Mouse (Mus musculus): Measurements from ENCODE around the gene Gtpbp6. TPM values are rescaled to one million over a fixed set of nuclear protein-coding genes. Genes with fewer than 3 reads are reported as not detected.
"Not testable (repeated sequence)": the region's sequence is repeated elsewhere in the genome, so short reads cannot be mapped to it uniquely, and the experiment has no call there.

The Gtpbp6 gene
- polyA plus RNA-seq, 1 experiment, result 301 TPM

DNA sequence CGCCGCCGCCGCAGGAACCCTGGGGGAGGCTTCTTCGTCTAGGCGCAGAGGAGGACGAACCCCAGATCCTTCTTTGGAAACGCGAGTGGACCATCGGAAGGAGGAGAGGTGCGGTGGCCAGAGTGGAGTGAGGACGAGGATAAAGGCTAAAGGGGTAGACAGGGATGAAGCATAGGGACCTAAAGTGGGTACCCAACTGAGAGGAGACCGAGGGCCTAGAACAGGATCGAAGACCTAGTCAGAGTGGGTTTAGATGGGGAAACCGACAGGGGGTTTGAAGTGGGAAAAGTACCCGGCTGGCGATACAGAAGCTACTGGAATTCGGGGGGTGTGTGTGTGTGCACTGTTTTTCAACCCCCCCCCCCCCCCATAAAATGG lies 28.1 kb upstream of the Gtpbp6 start:
- peak overlapping the region; percentile 60 for H3K27ac ChIP-seq (ENCODE audit: control insufficient read depth, insufficient read depth, low read length)
- no peak for TF ChIP-seq POLR2A (IDR thresholded peaks at IDR 0.05; ENCODE audit: control insufficient read depth, extremely low read depth, insufficient read depth, low read length, poor library complexity)
- peak; percentile 8; the same call in 1 of the 2 replicates for TF ChIP-seq CTCF (IDR thresholded peaks at IDR 0.05; ENCODE audit: borderline replicate concordance, control insufficient read depth, extremely low read depth, insufficient read depth, low read length, poor library complexity)
- no peaks in the 10 kb centered on the region for H3K27me3 ChIP-seq (ENCODE audit: control insufficient read depth, insufficient read depth, low read length)
- DNase-seq, result no peak
- 4% methylated on average over 18 of the region's 18 CpGs for WGBS
- peaks cover 10% of the 10 kb centered on the region for H3K36me3 ChIP-seq (ENCODE audit: control insufficient read depth, insufficient read depth, low read length)
- peak overlapping the region; percentile 99 for H3K4me3 ChIP-seq (ENCODE audit: control insufficient read depth, insufficient read depth, low read length)
- no peaks in the 10 kb centered on the region; the same call in 1 of the 2 replicates for H3K4me1 ChIP-seq (replicated peaks; ENCODE audit: control insufficient read depth, insufficient read depth, low read length)

DNA sequence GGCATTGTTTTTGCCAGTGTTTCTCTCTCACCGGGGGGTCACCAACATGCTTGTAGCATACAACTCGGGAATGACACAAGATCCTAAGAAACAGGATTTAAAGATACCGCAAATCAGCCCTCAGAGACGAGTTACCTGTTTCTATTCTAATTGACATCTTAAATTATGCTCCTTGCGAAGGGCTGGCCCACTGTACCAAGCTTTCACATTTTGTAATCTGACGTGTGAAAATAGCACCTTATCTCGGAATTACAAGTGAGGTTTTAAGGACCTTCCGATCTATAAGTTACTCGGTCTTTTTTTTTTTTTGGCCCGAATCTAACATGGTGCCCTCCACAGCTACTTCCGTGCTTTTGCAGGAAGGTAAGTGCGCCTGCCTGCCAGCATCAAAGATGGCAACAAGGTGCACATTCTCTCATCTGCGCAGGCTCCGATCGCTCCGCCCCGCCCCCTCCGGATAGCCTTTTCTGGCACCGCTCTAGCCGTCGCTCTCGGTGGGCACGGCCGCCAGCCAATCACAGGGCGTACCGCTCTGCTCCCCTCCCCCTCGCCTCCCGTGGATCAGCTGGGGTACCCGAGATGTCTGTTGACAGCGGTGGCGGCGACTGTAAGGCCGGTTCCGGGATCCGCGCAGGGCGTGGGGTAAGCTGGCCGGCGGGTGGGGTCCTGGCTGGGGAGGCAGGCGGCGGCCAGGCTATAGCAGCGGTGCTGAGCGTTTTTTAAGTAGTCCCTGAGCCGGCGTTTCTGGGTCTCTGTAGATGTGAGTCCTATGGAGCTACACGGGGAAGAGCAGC lies 27.5 kb upstream of the Gtpbp6 start, which contains the start of gene Chfr:
Gene Chfr, plus strand, starts transcription at position 550 of the 794 bp plus-strand sequence.
- no peaks in the 10 kb centered on the region; the same call in 1 of the 2 replicates for H3K4me1 ChIP-seq (replicated peaks; ENCODE audit: control insufficient read depth, insufficient read depth, low read length)
- TF ChIP-seq CTCF (IDR thresholded peaks at IDR 0.05; ENCODE audit: borderline replicate concordance, control insufficient read depth, extremely low read depth, insufficient read depth, low read length, poor library complexity), result peak; percentile 17; the same call in 1 of the 2 replicates
- peak; percentile 86 for TF ChIP-seq POLR2A (IDR thresholded peaks at IDR 0.05; ENCODE audit: control insufficient read depth, extremely low read depth, insufficient read depth, low read length, poor library complexity)
- H3K36me3 ChIP-seq (ENCODE audit: control insufficient read depth, insufficient read depth, low read length), result peaks cover 4% of the 10 kb centered on the region
- H3K27ac ChIP-seq (ENCODE audit: control insufficient read depth, insufficient read depth, low read length), result peak within 1 kb of the TSS; percentile 60
- WGBS, result 4% methylated on average over 46 of the region's 46 CpGs
- peak within 1 kb of the TSS; percentile 99 for H3K4me3 ChIP-seq (ENCODE audit: control insufficient read depth, insufficient read depth, low read length)
- peak; percentile 99 for DNase-seq
- H3K27me3 ChIP-seq (ENCODE audit: control insufficient read depth, insufficient read depth, low read length), result no peaks in the 10 kb centered on the region

- H3K27ac ChIP-seq (ENCODE audit: control insufficient read depth, insufficient read depth, low read length); H3K4me1 ChIP-seq (replicated peaks; ENCODE audit: control insufficient read depth, insufficient read depth, low read length); H3K27me3 ChIP-seq (ENCODE audit: control insufficient read depth, insufficient read depth, low read length); DNase-seq; H3K4me3 ChIP-seq (ENCODE audit: control insufficient read depth, insufficient read depth, low read length): not testable (repeated sequence)
- 97% methylated on average over 3 of the region's 3 CpGs for WGBS
- H3K36me3 ChIP-seq (ENCODE audit: control insufficient read depth, insufficient read depth, low read length), result peaks cover 10% of the 10 kb centered on the region
Measured at GRCm38 (mm10) chr5:110122380-110122779, 14.4 kb upstream of the Gtpbp6 start.

- peak; percentile 83 for DNase-seq
- 3% methylated on average over 12 of the region's 12 CpGs for WGBS
- TF ChIP-seq CTCF (IDR thresholded peaks at IDR 0.05; ENCODE audit: borderline replicate concordance, control insufficient read depth, extremely low read depth, insufficient read depth, low read length, poor library complexity) (no peak), POLR2A (IDR thresholded peaks at IDR 0.05; ENCODE audit: control insufficient read depth, extremely low read depth, insufficient read depth, low read length, poor library complexity) (no peak)
Measured at GRCm38 (mm10) chr5:110109991-110110441, 2.0 kb upstream of the Gtpbp6 start, which contains the start of gene Zfp605. Zfp605 (plus strand) TSS chr5:110110092.

DNA sequence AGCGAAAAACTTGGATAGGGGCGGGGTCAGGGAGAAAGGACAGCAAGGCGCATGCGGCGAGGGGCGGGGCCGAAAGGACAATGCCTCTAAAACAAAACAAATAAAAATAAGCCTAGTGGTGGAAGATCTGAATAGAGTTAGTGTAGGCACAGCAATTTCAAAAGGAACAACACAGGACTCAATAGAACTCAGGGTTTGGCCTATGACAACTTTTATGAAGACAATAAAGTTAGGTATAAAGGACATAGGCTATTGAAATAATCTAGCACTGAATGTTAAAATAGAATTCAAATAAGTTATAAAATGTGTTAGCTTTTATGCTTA lies 270 bp upstream of the Gtpbp6 start:
- Histone ChIP-seq H3K36me3 (ENCODE audit: control insufficient read depth, insufficient read depth, low read length) (peaks cover 8% of the 10 kb centered on the region; the same call in 1 of the 2 replicates), H3K4me1 (replicated peaks; ENCODE audit: control insufficient read depth, insufficient read depth, low read length) (peaks cover 13% of the 10 kb centered on the region), H3K4me3 (ENCODE audit: control insufficient read depth, insufficient read depth, low read length) (peak overlapping the region; percentile 93), H3K27ac (ENCODE audit: control insufficient read depth, insufficient read depth, low read length) (peak overlapping the region; percentile 28; the same call in 1 of the 2 replicates), H3K27me3 (ENCODE audit: control insufficient read depth, insufficient read depth, low read length) (no peaks in the 10 kb centered on the region)
- TF ChIP-seq CTCF (IDR thresholded peaks at IDR 0.05; ENCODE audit: borderline replicate concordance, control insufficient read depth, extremely low read depth, insufficient read depth, low read length, poor library complexity) (no peak), POLR2A (IDR thresholded peaks at IDR 0.05; ENCODE audit: control insufficient read depth, extremely low read depth, insufficient read depth, low read length, poor library complexity) (no peak)
- WGBS, result 0% methylated on average over 7 of the region's 7 CpGs
- no peak for DNase-seq

More at GRCm38 (mm10) chr5:110109991-110110441, 2.0 kb upstream of the Gtpbp6 start, which contains the start of gene Zfp605:
- Histone ChIP-seq H3K4me3 (ENCODE audit: control insufficient read depth, insufficient read depth, low read length) (peak within 1 kb of the TSS; percentile 75), H3K27ac (ENCODE audit: control insufficient read depth, insufficient read depth, low read length) (peak within 1 kb of the TSS; percentile 57), H3K4me1 (replicated peaks; ENCODE audit: control insufficient read depth, insufficient read depth, low read length) (peaks cover 13% of the 10 kb centered on the region), H3K27me3 (ENCODE audit: control insufficient read depth, insufficient read depth, low read length) (no peaks in the 10 kb centered on the region), H3K36me3 (ENCODE audit: control insufficient read depth, insufficient read depth, low read length) (peaks cover 5% of the 10 kb centered on the region; the same call in 1 of the 2 replicates)

GRCm38 (mm10) chr5:110106901-110107564 lies 964 bp downstream of the Gtpbp6 start:
- WGBS, result 44% methylated on average over 41 of the region's 41 CpGs
- TF ChIP-seq POLR2A (IDR thresholded peaks at IDR 0.05; ENCODE audit: control insufficient read depth, extremely low read depth, insufficient read depth, low read length, poor library complexity) (no peak), CTCF (IDR thresholded peaks at IDR 0.05; ENCODE audit: borderline replicate concordance, control insufficient read depth, extremely low read depth, insufficient read depth, low read length, poor library complexity) (no peak)
- Histone ChIP-seq H3K36me3 (ENCODE audit: control insufficient read depth, insufficient read depth, low read length) (peaks cover 3% of the 10 kb centered on the region; the same call in 1 of the 2 replicates), H3K27ac (ENCODE audit: control insufficient read depth, insufficient read depth, low read length) (peak overlapping the region; percentile 50), H3K4me3 (ENCODE audit: control insufficient read depth, insufficient read depth, low read length) (peak overlapping the region; percentile 93), H3K4me1 (replicated peaks; ENCODE audit: control insufficient read depth, insufficient read depth, low read length) (peaks cover 17% of the 10 kb centered on the region), H3K27me3 (ENCODE audit: control insufficient read depth, insufficient read depth, low read length) (no peaks in the 10 kb centered on the region)
- peak; percentile 38 for DNase-seq
